Mouse (Mus musculus): ENCODE data around the gene Inmt.

DNA sequence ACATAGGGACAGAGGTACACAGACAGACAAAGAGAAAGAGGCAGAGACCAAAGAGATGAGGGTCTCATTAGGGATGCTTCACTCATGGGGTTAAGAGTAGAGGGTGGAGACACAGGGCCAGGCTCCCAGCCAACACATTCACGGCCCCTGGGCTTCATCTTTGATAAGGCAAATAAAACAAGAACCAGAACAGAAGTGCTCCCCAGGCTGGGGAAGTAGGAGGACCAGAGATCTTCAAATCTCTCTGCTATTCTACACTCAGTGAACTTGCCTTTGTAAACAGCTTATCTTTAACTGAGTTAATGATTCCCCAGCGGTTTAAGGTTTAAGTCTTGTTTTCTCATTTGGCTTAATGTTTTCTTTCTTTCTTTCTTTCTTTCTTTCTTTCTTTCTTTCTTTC, 613 bp upstream of the Inmt start:
- TF ChIP-seq CTCF (IDR thresholded peaks at IDR 0.05; ENCODE audit: low read depth, low read length) (no peak), POLR2A (IDR thresholded peaks at IDR 0.05; ENCODE audit: extremely low read depth, insufficient read depth, low read length) (no peak)

Data from liver, adult 2 months (tissue).